Mouse (Mus musculus) cerebellum, postnatal 4 days (tissue): ENCODE results near the gene Slc9a3r1.

Experiments
- DNase-seq, 2 experiments: peaks; one replicate each; pipeline ENCODE4 v3.0.0; 2022; ENCODE audit warnings: low spot score in 2 of 2, mixed read lengths in 1 of 2

The Slc9a3r1 gene

DNA sequence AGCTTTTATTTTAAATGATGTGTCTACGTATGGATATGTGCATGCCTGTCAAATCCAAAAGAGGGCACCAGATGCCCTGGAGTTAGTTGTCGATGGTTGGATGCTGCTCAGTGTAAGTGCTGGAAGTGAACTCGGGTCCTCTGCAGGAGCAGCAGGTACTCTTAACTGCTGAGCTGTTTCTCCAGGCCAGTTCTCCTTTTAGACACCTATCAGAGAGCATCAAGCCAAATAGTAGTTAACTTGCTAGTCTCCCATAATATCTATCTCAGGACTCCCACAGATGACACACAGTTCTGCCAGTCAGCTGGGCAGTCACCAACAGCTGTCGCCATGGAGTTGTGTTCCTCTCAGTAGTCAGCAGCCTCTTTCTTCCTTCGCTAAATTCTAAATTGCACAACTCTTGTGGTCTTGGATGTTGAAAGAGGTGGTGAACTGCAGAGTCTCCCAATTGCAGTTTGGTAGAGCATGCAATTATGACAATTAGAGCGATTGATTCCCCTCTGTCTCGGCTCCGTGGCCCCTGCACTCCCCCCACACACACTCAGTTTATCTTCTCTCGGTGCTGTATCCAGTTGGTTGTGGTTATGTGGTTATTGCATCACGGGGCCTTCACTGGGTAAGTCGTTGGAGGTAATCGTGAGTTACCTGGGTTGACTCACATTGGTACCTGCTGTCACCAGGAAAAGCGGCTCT lies 25.5 kb downstream of the Slc9a3r1 start:
- DNase-seq: no peak

GRCm38 (mm10) chr11:115189304-115189703 lies 26.2 kb downstream of the Slc9a3r1 start:
- DNase-seq: no peak

- DNase-seq: no peak
Measured at GRCm38 (mm10) chr11:115192180-115192579, 29.0 kb downstream of the Slc9a3r1 start.

GRCm38 (mm10) chr11:115194693-115195092 lies 31.6 kb downstream of the Slc9a3r1 start:
- DNase-seq: no peak

DNA sequence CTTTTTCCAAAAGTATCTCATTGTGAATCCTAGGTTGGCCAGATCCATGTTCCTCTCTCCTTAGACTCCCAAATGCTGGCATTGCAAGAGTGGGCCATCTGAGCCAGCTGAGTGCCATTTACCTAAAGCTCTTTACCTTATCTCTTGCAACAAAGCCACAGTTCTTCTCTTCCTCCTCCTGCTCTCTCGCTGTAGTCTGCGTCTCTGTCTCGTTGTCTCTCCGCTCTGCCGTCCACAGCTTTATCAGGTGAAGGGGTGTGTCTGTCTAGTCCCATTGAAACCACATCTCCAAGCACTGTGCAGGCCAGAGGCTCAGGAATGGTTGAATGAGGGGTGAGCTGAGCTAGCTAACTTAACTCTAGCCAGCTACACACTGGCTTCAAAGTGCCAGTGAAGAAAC lies 32.8 kb downstream of the Slc9a3r1 start:
- no peak for DNase-seq

- DNase-seq: no peak
Measured at GRCm38 (mm10) chr11:115197558-115197957, 34.4 kb downstream of the Slc9a3r1 start.

GRCm38 (mm10) chr11:115198932-115199384 lies 35.8 kb downstream of the Slc9a3r1 start:
- no peak for DNase-seq

DNA sequence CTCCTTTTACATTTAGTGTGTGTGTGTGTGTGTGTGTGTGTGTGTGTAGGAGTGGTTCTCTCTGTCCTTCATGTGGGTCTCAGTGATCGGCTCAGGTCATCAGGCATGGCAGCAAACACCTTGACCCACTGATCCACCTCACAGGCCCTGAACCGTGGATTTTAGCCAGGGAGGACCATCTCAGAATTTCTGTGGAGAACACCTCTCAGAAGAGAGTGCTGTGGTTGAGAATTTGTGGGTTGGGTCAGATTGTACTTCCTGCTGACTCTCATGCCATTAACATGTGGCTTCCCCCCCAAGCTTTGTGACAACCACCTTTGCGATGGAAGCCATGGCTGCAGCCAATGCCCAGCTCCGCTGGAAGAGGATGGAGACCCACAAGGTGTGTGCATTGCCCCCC lies 37.4 kb downstream of the Slc9a3r1 start:
- no peak for DNase-seq

DNA sequence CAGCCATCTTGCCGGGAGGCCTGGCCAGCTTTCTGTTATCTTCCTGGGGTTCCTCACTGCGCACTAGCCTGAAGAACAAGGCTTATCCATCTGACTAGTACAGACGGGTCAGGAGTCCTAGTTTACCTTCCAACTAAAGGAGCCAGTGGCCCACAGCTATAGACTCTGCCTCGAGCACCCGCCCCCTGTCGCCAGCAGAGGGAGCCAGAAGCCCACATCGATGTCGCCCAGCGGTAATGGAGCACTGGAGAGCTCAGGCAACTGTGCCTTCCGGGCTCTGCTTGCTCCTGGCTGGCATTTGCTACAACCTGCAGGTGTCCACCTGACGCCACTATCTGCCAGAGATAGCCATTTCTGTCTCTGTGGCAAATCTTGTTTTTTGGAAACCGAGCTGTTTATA lies 39.2 kb downstream of the Slc9a3r1 start:
- DNase-seq: peak; percentile 76 to 88

DNA sequence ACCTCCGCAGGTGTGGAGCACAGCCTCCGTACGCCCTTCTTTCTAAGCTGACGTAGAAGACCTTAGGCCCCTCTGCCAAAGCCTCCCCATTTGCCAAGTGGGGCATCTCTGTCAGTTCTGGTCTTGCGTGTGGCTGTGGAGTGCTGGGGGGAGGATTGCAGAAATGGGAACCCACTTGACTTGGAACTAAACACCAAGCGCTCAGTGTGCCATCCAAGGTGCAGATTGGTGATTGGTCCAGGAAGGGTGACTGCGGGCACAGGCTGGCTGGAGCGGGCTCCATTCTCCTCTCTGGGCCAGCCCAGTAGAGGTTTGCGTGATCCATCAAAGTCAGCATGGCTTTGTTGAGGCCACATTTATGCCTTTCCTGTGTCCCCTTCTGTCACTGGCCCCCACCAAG lies 39.6 kb downstream of the Slc9a3r1 start:
- DNase-seq: no peak

DNA sequence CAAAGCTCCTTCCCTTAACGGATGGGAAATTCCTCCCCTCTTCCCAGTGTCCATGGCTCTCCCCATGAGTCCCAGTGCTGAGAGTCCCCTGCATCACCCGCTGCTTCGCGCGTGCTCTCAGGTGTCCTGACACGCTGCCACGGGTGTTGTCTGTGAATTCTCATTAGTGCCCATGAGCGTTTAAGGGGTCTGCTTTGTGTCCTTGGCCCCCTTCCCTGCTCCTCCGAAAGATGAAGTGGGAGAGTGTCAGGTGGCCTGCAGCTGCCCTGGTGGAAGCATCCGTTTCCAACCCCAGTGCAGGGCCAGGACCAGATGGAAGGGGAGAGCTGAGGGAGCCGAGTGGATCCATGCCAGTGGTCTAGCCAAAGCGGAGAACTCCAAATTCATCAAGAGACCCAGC lies 45.0 kb downstream of the Slc9a3r1 start:
- DNase-seq: peak in 1 of 2 experiments; percentile 59

DNA sequence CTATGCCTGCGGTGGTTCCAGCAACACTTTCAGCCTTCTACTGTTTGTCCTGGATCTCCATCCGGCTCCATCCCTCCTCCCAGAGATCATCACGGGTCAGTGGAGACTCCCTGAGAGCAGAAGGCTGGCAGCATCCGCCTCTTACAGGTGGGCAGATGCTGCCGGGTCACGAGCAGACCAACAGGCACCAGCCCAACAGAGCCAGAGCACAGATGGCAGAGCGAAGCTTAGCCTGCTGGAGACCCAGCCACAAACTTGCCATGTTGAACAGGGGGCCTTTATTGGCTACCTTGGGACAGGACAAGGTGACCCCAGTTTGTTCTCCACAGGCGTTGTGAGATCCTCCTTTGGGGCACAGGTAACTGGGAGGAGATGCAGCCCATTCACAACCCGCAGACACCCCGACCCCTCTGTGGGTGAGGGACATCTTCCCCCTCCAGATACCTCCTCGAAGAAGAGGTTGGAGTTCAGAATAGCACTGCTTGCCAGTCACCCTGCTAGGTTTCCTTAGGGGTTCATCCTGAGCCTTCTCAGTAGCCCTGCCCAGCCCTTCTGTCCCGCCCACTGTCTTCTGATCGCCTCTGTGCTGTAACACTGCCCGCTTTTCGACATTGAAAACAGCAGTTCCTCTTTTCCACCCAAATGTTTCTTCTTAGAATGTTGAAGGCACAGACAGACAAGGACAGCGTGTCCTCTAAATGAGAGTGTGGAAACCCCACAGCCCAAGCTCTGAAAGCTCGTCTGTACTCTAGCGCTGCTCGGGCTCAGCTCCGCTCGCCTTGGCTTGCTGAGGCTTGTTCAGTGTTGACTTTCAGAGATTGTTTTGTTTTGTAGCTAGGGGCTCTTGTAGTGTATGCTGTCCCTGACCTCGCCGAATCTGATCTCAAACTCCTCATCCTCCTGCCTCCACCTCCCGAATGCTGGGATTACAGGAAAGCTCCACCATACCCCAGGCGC lies 45.9 kb downstream of the Slc9a3r1 start:
- peak in 1 of 2 experiments; percentile 47 for DNase-seq

- DNase-seq: no peak
Measured at GRCm38 (mm10) chr11:115209958-115210357, 46.8 kb downstream of the Slc9a3r1 start.

- DNase-seq: no peak
Measured at GRCm38 (mm10) chr11:115212116-115212515, 49.0 kb downstream of the Slc9a3r1 start.

GRCm38 (mm10) chr11:115215123-115215522 lies 52.0 kb downstream of the Slc9a3r1 start:
- DNase-seq: no peak

DNA sequence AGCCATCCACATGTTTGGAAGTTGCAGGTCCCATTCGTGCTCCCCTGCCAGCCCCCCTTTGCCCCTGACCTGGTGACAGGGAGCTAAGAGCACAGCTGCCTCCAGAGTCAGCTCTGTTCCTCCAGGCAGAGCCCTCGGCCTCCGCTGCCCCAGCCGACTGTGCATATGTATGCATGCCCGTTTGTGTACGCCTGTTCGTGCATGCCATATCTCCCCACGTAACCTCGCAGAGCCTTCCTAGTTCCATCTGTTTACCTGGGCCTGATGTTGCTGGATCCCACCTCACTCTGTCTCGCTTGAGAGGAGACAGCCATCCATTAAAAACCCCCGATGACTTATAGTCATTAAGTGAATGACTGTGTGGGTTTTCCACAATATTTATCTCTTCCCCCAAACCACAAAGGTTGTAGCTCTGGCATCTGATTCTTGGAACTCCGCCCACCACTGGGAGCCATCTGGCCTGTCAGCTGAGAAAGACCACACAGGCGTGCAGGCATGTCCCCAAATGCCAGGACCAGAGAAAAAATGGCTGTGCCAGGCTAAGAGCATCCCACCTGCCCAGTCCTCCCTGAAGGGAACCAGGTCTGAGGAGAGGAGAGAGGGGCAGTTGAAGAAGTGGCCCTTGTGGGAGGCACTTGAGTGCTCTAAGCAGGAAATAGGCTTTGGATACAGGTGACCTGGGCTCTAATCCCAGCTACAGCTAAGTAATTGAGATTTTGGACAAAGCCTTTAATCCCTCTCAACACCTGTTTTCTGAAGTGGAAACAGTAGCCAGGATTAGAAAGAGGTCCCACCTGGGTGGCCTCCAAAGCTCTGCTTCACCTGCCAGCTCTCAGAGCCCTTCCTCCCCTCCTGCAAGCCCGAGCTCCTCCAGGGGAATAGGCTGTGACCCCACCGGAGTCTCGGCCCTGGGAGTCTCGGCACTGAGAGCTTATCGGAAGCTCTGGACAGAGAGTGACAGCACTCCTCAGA lies 54.6 kb downstream of the Slc9a3r1 start:
- peak; percentile 58 to 79 for DNase-seq

DNA sequence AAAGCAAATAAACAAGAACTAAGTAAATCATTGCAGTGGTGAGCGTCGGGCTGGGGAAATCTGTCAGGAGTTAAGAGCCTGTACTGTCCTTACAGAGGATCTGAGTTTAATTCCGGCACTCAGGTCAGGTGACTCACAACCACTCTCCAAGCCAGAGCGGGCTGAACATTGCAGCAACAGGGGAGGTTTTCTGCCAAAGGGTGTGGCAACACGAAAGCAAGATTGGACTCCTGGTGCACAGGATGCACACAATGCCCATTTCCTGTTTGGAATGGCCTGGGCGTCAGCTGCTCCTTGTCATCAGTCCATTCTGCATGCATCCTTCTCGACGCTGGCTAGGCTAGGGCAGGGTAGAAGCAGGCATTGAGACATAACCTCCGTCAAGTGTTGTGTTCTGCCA lies 56.1 kb downstream of the Slc9a3r1 start:
- no peak for DNase-seq

GRCm38 (mm10) chr11:115219685-115220084 lies 56.5 kb downstream of the Slc9a3r1 start:
- no peak for DNase-seq

- DNase-seq: peak in 1 of 2 experiments; percentile 57
Measured at GRCm38 (mm10) chr11:115222077-115222476, 58.9 kb downstream of the Slc9a3r1 start.

GRCm38 (mm10) chr11:115222570-115222969 lies 59.4 kb downstream of the Slc9a3r1 start:
- no peak for DNase-seq

- no peak for DNase-seq
Measured at GRCm38 (mm10) chr11:115223451-115223850, 60.3 kb downstream of the Slc9a3r1 start.
